Mouse (Mus musculus) heart, postnatal 4 days (tissue): ENCODE data around the gene Desi2. TPM values are rescaled to one million over a fixed set of nuclear protein-coding genes. Genes with fewer than 3 reads are reported as not detected.
"Not testable (repeated sequence)": the region's sequence is repeated elsewhere in the genome, so short reads cannot be mapped to it uniquely, and the experiment has no call there.

ENCODE experiments used
- DNase-seq: peaks from one replicate; pipeline ENCODE4 v3.0.0; 2021
- total RNA-seq, 2 experiments: library from RNA; stranded (reverse); gene quantifications; 2 replicates each; pipeline ENCODE4 v1.2.3; 2021

Desi2 gene
- total RNA-seq, 2 experiments from 2014 or later = 26.8 to 26.9 TPM

GRCm38 (mm10) chr1:178265381-178265780, 78.2 kb downstream of the Desi2 start:
- not testable (repeated sequence) for DNase-seq

GRCm38 (mm10) chr1:178270635-178271034, 83.4 kb downstream of the Desi2 start:
- no peak for DNase-seq

GRCm38 (mm10) chr1:178275174-178275730, 88.0 kb downstream of the Desi2 start:
- no peak for DNase-seq

GRCm38 (mm10) chr1:178275738-178276053, 88.5 kb downstream of the Desi2 start:
- DNase-seq = no peak

- peak; percentile 70 for DNase-seq
These were observed 89.1 kb downstream of the Desi2 start for GRCm38 (mm10) chr1:178276054-178276911.

GRCm38 (mm10) chr1:178283314-178283713, 96.1 kb downstream of the Desi2 start:
- DNase-seq = not testable (repeated sequence)

- no peak for DNase-seq
These were observed 96.9 kb downstream of the Desi2 start for GRCm38 (mm10) chr1:178283946-178284720.

- no peak for DNase-seq
These were observed 100.5 kb downstream of the Desi2 start for GRCm38 (mm10) chr1:178287601-178288176.

GRCm38 (mm10) chr1:178291716-178292115, 104.5 kb downstream of the Desi2 start:
- DNase-seq = no peak

GRCm38 (mm10) chr1:178294051-178294450, 106.8 kb downstream of the Desi2 start:
- no peak for DNase-seq

GRCm38 (mm10) chr1:178301261-178301660, 114.0 kb downstream of the Desi2 start:
- not testable (repeated sequence) for DNase-seq

GRCm38 (mm10) chr1:178303425-178303824, 116.2 kb downstream of the Desi2 start:
- DNase-seq = peak; percentile 85

Other genes with a start within 250 kb of the Desi2 start
- gene Catspere2, start 204.0 kb upstream of the Desi2 start, total RNA-seq = under 1 TPM; 0.23 to 0.31 TPM
- gene Cox20, start 131.7 kb downstream of the Desi2 start, total RNA-seq = 100 to 1,000 TPM; 146 to 147 TPM
- gene Hnrnpu, start 150.4 kb downstream of the Desi2 start, total RNA-seq = 100 to 1,000 TPM; 343 to 362 TPM
- 10 to 100 TPM; 19.8 to 20.5 TPM for gene Efcab2, start 218.7 kb downstream of the Desi2 start, total RNA-seq